Mouse (Mus musculus) CH12.LX (cell line): Measurements from ENCODE around the gene Cpb2. TPM values are rescaled to one million over a fixed set of nuclear protein-coding genes. Genes with fewer than 3 reads are reported as not detected.

Source experiments
- DNase-seq: peaks from one replicate; pipeline ENCODE4 v3.0.0-alpha.2; 2013; ENCODE audit errors: extremely low read depth
- H3K27ac ChIP-seq: 2 replicates; pipeline ENCODE4 v1.5.1; 2012; ENCODE audit warnings: low read depth, mild to moderate bottlenecking, control low read depth, moderate library complexity; ENCODE audit not compliant: insufficient read depth
- H3K27me3 ChIP-seq: replicated peaks from 2 replicates; pipeline ENCODE3; 2012; ENCODE audit warnings: inconsistent platforms
- H3K36me3 ChIP-seq, 2 experiments: replicated peaks in 1 of 2; 2 replicates each; pipeline versions ENCODE3 to v1.6.1; 2012; ENCODE audit warnings: inconsistent platforms in 1 of 2, low read length in 1 of 2, mild to moderate bottlenecking in 1 of 2, mixed read lengths in 1 of 2, moderate library complexity in 1 of 2; ENCODE audit not compliant: control insufficient read depth in 1 of 2, insufficient read depth in 1 of 2
- H3K4me1 ChIP-seq, 2 experiments: 2 replicates each; pipeline ENCODE4 v1.6.1; 2012; ENCODE audit warnings: inconsistent platforms in 1 of 2, moderate library complexity in 1 of 2; ENCODE audit not compliant: insufficient read depth in 2 of 2, control insufficient read depth in 1 of 2
- H3K4me2 ChIP-seq: 2 replicates; pipeline ENCODE4 v1.6.1; 2012; ENCODE audit warnings: low read depth, mild to moderate bottlenecking, control low read depth; ENCODE audit not compliant: poor library complexity, insufficient read depth, severe bottlenecking
- H3K4me3 ChIP-seq, 3 experiments: fragments of 150-350 bp in 1 of 3; sonication (generic) in 1 of 3; replicated peaks in 1 of 3; 2 replicates each; pipeline versions ENCODE3 to v1.5.1; 2011 to 2012; ENCODE audit warnings: low read depth in 2 of 3, low read length in 2 of 3, mild to moderate bottlenecking in 2 of 3, moderate library complexity in 2 of 3, control low read depth in 1 of 3, improper control_type of control experiment in 1 of 3, inconsistent platforms in 1 of 3, mixed read lengths in 1 of 3; ENCODE audit not compliant: poor library complexity in 1 of 3
- H3K79me2 ChIP-seq: replicated peaks from 2 replicates; pipeline ENCODE4 v1.6.1; 2012; ENCODE audit warnings: mild to moderate bottlenecking, moderate library complexity; ENCODE audit not compliant: control insufficient read depth, poor library complexity, insufficient read depth, severe bottlenecking; ENCODE audit errors: extremely low read depth
- H3K9ac ChIP-seq: 2 replicates; pipeline ENCODE4 v1.6.1; 2012; ENCODE audit warnings: low read depth, mild to moderate bottlenecking, control low read depth, moderate library complexity; ENCODE audit not compliant: insufficient read depth
- H3K9me3 ChIP-seq: replicated peaks from 2 replicates; pipeline ENCODE3; 2012; ENCODE audit warnings: low read length, inconsistent platforms, mixed read lengths
- BHLHE40 ChIP-seq: IDR thresholded peaks from 2 replicates; pipeline ENCODE4 v1.6.1; 2011; ENCODE audit warnings: mild to moderate bottlenecking, low read depth, low read length, improper control_type of control experiment
- EP300 ChIP-seq: IDR thresholded peaks from 2 replicates; pipeline ENCODE4 v1.6.1; 2011; ENCODE audit warnings: low read length, improper control_type of control experiment
- GABPA ChIP-seq: IDR thresholded peaks from 2 replicates; pipeline ENCODE4 v1.6.1; 2012; ENCODE audit warnings: low read depth, low read length, improper control_type of control experiment, inconsistent platforms; ENCODE audit not compliant: insufficient replicate concordance
- IRF4 ChIP-seq: IDR thresholded peaks from 2 replicates; pipeline ENCODE4 v1.6.1; 2014; ENCODE audit warnings: low read depth, mild to moderate bottlenecking, inconsistent platforms, low read length, improper control_type of control experiment
- JUND ChIP-seq: conservative IDR thresholded peaks from 2 replicates; pipeline ENCODE4 v1.6.1; 2011; ENCODE audit warnings: low read depth, low read length, improper control_type of control experiment
- MAFK ChIP-seq: IDR thresholded peaks from 2 replicates; pipeline ENCODE4 v1.6.1; 2011; ENCODE audit warnings: low read length, improper control_type of control experiment; ENCODE audit not compliant: insufficient replicate concordance
- MAZ ChIP-seq: IDR thresholded peaks from 2 replicates; pipeline ENCODE4 v1.6.1; 2012; ENCODE audit warnings: low read depth, mild to moderate bottlenecking, inconsistent platforms, low read length, improper control_type of control experiment, moderate library complexity
- MXI1 ChIP-seq: IDR thresholded peaks from 2 replicates; pipeline ENCODE4 v1.6.1; 2011; ENCODE audit warnings: mild to moderate bottlenecking, low read depth, low read length, improper control_type of control experiment
- NELFE ChIP-seq: IDR thresholded peaks from 2 replicates; pipeline ENCODE4 v1.6.1; 2011; ENCODE audit warnings: low read depth, low read length, improper control_type of control experiment
- NRF1 ChIP-seq: IDR thresholded peaks from 2 replicates; pipeline ENCODE4 v1.6.1; 2014; ENCODE audit warnings: low read depth, mild to moderate bottlenecking, inconsistent platforms, low read length, improper control_type of control experiment, moderate library complexity
- POLR2A ChIP-seq: IDR thresholded peaks from 2 replicates; pipeline ENCODE4 v1.6.1; 2011; ENCODE audit warnings: low read depth, mild to moderate bottlenecking, improper control_type of control experiment, low read length
- POLR2AphosphoS2 ChIP-seq: IDR thresholded peaks from 2 replicates; pipeline ENCODE4 v1.6.1; 2011; ENCODE audit warnings: low read depth, low read length, improper control_type of control experiment
- RCOR1 ChIP-seq: conservative IDR thresholded peaks from 2 replicates; pipeline ENCODE4 v1.6.1; 2012; ENCODE audit warnings: low read depth, mild to moderate bottlenecking, inconsistent platforms, low read length, improper control_type of control experiment
- USF2 ChIP-seq: conservative IDR thresholded peaks from 2 replicates; pipeline ENCODE4 v1.6.1; 2011; ENCODE audit warnings: low read depth, low read length, improper control_type of control experiment
- ZMIZ1 ChIP-seq: IDR thresholded peaks from 2 replicates; pipeline ENCODE4 v1.6.1; 2012; ENCODE audit warnings: low read depth, mild to moderate bottlenecking, inconsistent platforms, low read length, improper control_type of control experiment
- dilution Hi-C: fragments of 300-500 bp; cut with MboI; formaldehyde crosslinking; loops from 2 replicates; pipeline ENCODE4 v1.14.3; 2020; ENCODE audit warnings: low sequenced_read_pairs; ENCODE audit not compliant: extremely low pct_unique_long_range_greater_than_20kb, extremely low pct_ligation_motif_present
- in situ Hi-C: fragments of 300-500 bp; cut with MboI; formaldehyde crosslinking; loops from 3 replicates; pipeline ENCODE4 v1.14.3; 2019; ENCODE audit warnings: low sequenced_read_pairs, low pct_ligation_motif_present, low pct_unique_long_range_greater_than_20kb, mixed read lengths
- polyA plus RNA-seq: library from polyadenylated mRNA; unstranded; fragments of >175 nt; gene quantifications from 2 replicates; pipeline ENCODE4 v1.2.1, GENCODE M21; 2012; ENCODE audit warnings: low read depth; ENCODE audit not compliant: insufficient read length
- total RNA-seq, 2 experiments: library from RNA; depleted of rRNA; stranded (reverse); fragments of 300-350 nt in 1 of 2; fragments of >200 nt in 1 of 2; gene quantifications; 2 replicates each; pipeline ENCODE4 v1.2.3; 2012 to 2014

The Cpb2 gene
- total and polyA plus RNA-seq, 3 experiments, result not detected

DNA sequence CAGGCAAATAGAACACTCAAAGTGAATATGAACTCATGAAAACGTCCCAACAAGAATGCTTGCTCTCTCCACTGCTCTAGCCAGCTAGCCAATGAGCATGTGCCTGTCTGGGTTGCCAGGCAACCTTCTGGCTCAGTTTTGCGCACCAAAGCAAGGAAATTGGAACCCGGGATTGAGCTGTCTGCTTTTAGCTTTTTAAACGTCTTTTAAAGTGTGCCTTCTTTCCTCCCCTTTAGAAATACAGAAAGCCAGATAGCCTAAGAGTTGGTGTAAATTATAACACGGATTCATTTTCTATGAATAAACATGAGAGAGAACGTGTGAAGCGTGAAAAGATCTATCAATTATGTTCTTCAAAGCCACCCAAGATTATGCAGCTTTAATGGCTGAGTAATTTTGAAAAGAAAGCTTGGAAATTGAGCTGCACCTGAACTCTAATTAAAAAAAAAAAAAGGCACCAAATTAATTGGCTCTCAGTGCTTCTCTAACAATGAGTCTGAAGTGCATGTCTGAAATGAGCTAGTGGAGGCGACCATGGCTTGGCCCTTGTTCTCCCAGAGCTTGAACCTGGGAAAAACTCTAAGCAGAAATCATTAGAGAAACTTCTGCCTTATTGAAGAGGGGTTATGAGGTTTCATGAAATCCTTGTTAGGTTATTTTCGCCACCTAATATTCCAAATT lies 6.0 kb upstream of the Cpb2 start:
- dilution Hi-C loops, result no loop called here
- H3K36me3 ChIP-seq, result peaks cover 4 to 5% of the 10 kb centered on the region in 2 experiments
- H3K9me3 ChIP-seq, result no peaks in the 10 kb centered on the region
- no peak for TF ChIP-seq POLR2AphosphoS2
- no peaks in the 10 kb centered on the region for H3K27me3 ChIP-seq
- H3K4me1 ChIP-seq, result peaks cover 0 to 21% of the 10 kb centered on the region in 2 experiments; a peak in 2 of 4 replicates
- no peak overlapping the region for H3K9ac ChIP-seq
- no peaks in the 10 kb centered on the region for H3K79me2 ChIP-seq
- H3K4me3 ChIP-seq, result no peak overlapping the region
- no peak for DNase-seq
- no peak overlapping the region for H3K27ac ChIP-seq
- in situ Hi-C loops, result no loop called here
- H3K4me2 ChIP-seq, result no peak overlapping the region

- dilution Hi-C loops, result no loop called here
- no peak overlapping the region for H3K27ac ChIP-seq
- H3K36me3 ChIP-seq, result no peaks in the 10 kb centered on the region
- H3K9me3 ChIP-seq, result no peaks in the 10 kb centered on the region
- no peak overlapping the region for H3K9ac ChIP-seq
- H3K4me1 ChIP-seq, result peaks cover 0 to 21% of the 10 kb centered on the region in 2 experiments; a peak in 2 of 4 replicates
- no peaks in the 10 kb centered on the region for H3K79me2 ChIP-seq
- in situ Hi-C loops, result no loop called here
- H3K4me3 ChIP-seq, result no peak overlapping the region
- DNase-seq, result no peak
- no peak overlapping the region for H3K4me2 ChIP-seq
- TF ChIP-seq ZMIZ1, result no peak
- TF ChIP-seq IRF4, result no peak
- no peak for TF ChIP-seq RCOR1
- TF ChIP-seq GABPA, result no peak
- TF ChIP-seq NRF1, result no peak
- no peak for TF ChIP-seq BHLHE40
- no peak for TF ChIP-seq NELFE
- no peak for TF ChIP-seq MAZ
- TF ChIP-seq JUND, result no peak
- H3K27me3 ChIP-seq, result no peaks in the 10 kb centered on the region
Observed at GRCm38 (mm10) chr14:75236636-75237003, 5.5 kb upstream of the Cpb2 start.

GRCm38 (mm10) chr14:75237096-75237495 lies 5.0 kb upstream of the Cpb2 start:
- Histone ChIP-seq H3K4me1 (peaks cover 0 to 21% of the 10 kb centered on the region in 2 experiments; a peak in 2 of 4 replicates), H3K27me3 (no peaks in the 10 kb centered on the region)
- in situ Hi-C loops, result no loop called here
- DNase-seq, result no peak
- TF ChIP-seq ZMIZ1, result no peak
- no peak for TF ChIP-seq MXI1
- no peak for TF ChIP-seq USF2
- no peak for TF ChIP-seq NRF1
- no peak for TF ChIP-seq EP300
- TF ChIP-seq POLR2A, result no peak
- no peak for TF ChIP-seq MAFK
- no peak for TF ChIP-seq JUND
- TF ChIP-seq, all 38 proteins: peak for 0
- dilution Hi-C loops, result no loop called here
- Histone ChIP-seq H3K9ac (no peak overlapping the region), H3K27ac (no peak overlapping the region), H3K4me2 (no peak overlapping the region), H3K36me3 (no peaks in the 10 kb centered on the region), H3K4me3 (no peak overlapping the region), H3K79me2 (no peaks in the 10 kb centered on the region), H3K9me3 (no peaks in the 10 kb centered on the region)
